Mouse (Mus musculus): Measurements from ENCODE around the gene S100a10. TPM values are rescaled to one million over a fixed set of nuclear protein-coding genes. Genes with fewer than 3 reads are reported as not detected.

S100a10 gene
- polyA plus RNA-seq (2012; ENCODE audit: low replicate concordance), result 33.6 and 230 TPM in 2 replicates

DNA sequence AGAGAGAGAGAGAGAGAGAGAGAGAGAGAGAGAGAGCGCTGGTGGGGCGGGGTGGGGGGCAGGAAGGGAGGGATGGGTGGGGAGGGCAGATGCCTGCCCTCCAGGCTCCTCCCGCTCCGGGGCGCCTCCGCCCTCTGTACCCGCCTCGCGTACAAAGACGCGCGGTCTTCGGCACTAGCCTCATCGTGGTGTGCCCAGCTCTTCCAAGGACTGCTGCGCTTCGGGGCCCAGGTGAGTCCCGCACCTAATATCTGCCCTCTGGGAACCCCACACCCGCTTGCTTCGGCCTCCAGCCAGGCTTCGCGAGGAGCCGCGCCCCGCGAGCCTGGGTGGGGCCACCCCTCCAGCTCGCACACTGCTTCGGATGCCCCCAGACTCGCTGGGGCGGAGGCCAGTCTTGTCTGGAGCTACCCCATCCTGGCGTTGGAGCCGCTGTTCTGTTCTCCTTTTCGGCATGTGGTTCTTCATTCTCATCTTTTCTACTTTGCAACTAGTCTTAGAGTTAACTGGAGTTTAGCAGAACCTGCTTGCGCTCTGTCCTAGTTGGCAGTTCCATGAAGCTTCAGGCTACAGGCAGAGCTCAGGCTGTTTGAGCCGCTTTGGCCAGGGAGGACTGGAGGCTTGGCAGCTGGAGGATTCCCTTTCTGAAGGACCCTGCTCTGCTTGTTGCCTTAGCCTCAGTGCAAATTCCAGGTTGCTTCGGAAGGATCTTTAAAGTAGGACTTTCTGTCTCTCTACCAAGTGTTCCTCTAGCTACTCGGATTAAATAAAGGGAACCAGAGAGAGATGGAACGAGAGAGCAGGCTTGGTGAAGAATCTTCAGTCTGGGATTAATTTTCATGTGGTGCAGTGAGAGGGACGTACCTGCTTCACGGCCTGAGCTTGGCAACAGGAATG, at the start of gene S100a10:
TSS of gene S100a10 (plus strand) at position 100 of the 897 bp plus-strand sequence.

DNA sequence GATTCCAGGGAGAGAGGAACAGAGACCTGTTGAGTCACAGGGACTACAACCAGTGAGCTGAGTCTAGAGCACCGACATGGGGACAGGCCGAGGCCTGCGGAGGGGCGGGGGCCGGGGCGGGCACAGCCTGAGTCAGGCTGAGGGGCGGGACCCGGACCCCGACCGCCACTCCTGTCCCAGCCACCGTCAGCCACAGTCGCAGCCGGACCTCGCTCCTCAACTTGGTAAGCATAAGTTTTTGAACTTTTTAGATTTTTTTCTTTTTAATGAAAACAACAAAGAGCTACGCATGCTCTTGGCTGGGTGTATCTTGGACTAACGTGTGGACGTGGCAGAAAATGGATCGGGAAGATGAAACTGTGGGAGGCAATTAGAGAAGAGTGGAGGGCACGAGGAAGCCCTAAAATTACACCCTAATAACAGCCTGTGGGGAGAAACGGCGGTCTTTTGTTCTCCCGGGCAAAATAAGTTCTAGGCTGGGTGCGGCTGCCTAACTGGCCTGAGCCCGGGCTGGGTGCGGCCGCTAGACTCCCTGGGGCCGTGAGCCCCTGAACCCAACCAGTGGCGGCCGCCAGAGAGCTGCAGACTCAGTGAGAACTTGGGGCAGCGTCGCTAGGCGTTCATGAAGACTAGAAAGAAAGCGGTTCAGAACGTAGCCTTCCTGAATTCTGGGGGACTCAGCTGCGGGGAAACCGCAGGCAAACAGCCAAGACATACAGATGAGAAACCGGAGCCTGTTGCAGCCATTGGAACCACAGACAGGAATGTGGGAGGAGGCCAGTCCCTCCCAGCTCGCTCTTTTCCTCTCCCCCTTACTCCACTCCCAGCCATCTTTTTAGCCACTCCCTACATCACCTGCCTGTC, 34.3 kb upstream of the S100a10 start, which contains the start of gene S100a11:
TSS of gene S100a11 (plus strand) at position 159 of the 864 bp plus-strand sequence.

Other genes with a start within 250 kb of the S100a10 start
- gene Hrnr, start 235.3 kb upstream of the S100a10 start, polyA plus RNA-seq (2012; ENCODE audit: low replicate concordance), result not detected in 2 replicates
- gene Rptn, start 161.4 kb upstream of the S100a10 start, polyA plus RNA-seq (2012; ENCODE audit: low replicate concordance), result not detected in 2 replicates
- 0.15 and 0.62 TPM in 2 replicates for gene Tchh, start 112.8 kb upstream of the S100a10 start, polyA plus RNA-seq (2012; ENCODE audit: low replicate concordance)
- gene Tchhl1, start 86.3 kb upstream of the S100a10 start, polyA plus RNA-seq (2012; ENCODE audit: low replicate concordance), result not detected in 2 replicates
- 96.4 and 129 TPM in 2 replicates for gene S100a11, start 34.6 kb upstream of the S100a10 start, polyA plus RNA-seq (2012; ENCODE audit: low replicate concordance)
- gene Tdpoz2, start 97.6 kb downstream of the S100a10 start, polyA plus RNA-seq (2012; ENCODE audit: low replicate concordance), result not detected in 2 replicates
- gene Tdpoz1, start 121.2 kb downstream of the S100a10 start, polyA plus RNA-seq (2012; ENCODE audit: low replicate concordance), result not detected in 2 replicates
- gene Gm37596, start 138.0 kb downstream of the S100a10 start, polyA plus RNA-seq (2012; ENCODE audit: low replicate concordance), result not detected in 2 replicates
- gene Gm5773, start 217.9 kb downstream of the S100a10 start, polyA plus RNA-seq (2012; ENCODE audit: low replicate concordance), result not detected in 2 replicates
- not detected in 2 replicates for gene Tdpoz4, start 241.3 kb downstream of the S100a10 start, polyA plus RNA-seq (2012; ENCODE audit: low replicate concordance)